Mouse (Mus musculus) neutrophil, adult 5-6 weeks (primary cell): ENCODE measurements around the gene Pde8b. TPM values are rescaled to one million over a fixed set of nuclear protein-coding genes. Genes with fewer than 3 reads are reported as not detected.

Experiments
- ATAC-seq: fragments of 151-379, 151-347 bp; 2 replicates; pipeline ENCODE4 v1.8.0; 2017; ENCODE audit warnings: mild to moderate bottlenecking, moderate TSS enrichment; ENCODE audit not compliant: insufficient number of reproducible peaks, poor library complexity, low FRiP score, severe bottlenecking; ENCODE audit errors: extremely low read depth
- total RNA-seq: library from RNA; stranded (forward); fragments of 200-1000 nt; gene quantifications from 2 replicates; pipeline ENCODE4 v1.2.3, GENCODE M21; 2017

Pde8b gene
- total RNA-seq, 1 experiment from 2014 or later: 0.35 TPM

- no peak for ATAC-seq
These were observed 274.3 kb downstream of the Pde8b start for GRCm38 (mm10) chr13:94975828-94976218.

Other genes with a start within 250 kb of the Pde8b start
- gene Zbed3, start 73.3 kb upstream of the Pde8b start, total RNA-seq: 1.7 and 2.4 TPM in 2 replicates
- 49.6 and 51.4 TPM in 2 replicates for gene Aggf1, start 125.0 kb upstream of the Pde8b start, total RNA-seq
- not detected in 2 replicates for gene Crhbp, start 194.6 kb upstream of the Pde8b start, total RNA-seq
- not detected in 2 replicates for gene S100z, start 228.4 kb upstream of the Pde8b start, total RNA-seq